In genomic region chr2:165287202-165287984, GRCm38 (mm10) we compare ENCODE assay signal across 8 mouse cellular contexts. TPM values are rescaled to one million over a fixed set of nuclear protein-coding genes. Genes with fewer than 3 reads are reported as not detected.
DNase-seq lines count a peak whose midpoint lies in the region; ATAC-seq and TF ChIP-seq lines count a peak whose summit lies in the region.

Gene Slc35c2 (minus strand): TSS chr2:165287869.

- no peaks in the 10 kb centered on the region for H3K79me3 ChIP-seq in C2C12 (ENCODE audit: low read depth)

- ATAC-seq in heart, embryonic 12.5 days (ENCODE audit: insufficient number of reproducible peaks, low FRiP score), result peak; percentile 87
- peak; percentile 89 for ATAC-seq in kidney, postnatal 0 days (replicated peaks; ENCODE audit: low FRiP score, low read depth)
- peak; percentile 91 for ATAC-seq in liver, embryonic 11.5 days (replicated peaks; ENCODE audit: low FRiP score)
- peak; percentile 91 for ATAC-seq in stomach, embryonic 15.5 days (ENCODE audit: insufficient read depth, low FRiP score, low read depth)

- peaks cover 35% of the 10 kb centered on the region for H3K4me1 ChIP-seq in erythroblast, embryonic 14.5 days (ENCODE audit: control insufficient read depth)
- peaks cover 18% of the 10 kb centered on the region for H3K4me1 ChIP-seq in heart, embryonic 12.5 days (replicated peaks)
- H3K4me1 ChIP-seq in kidney, postnatal 0 days (replicated peaks; ENCODE audit: insufficient read depth, low read length), result peaks cover 11% of the 10 kb centered on the region
- H3K4me1 ChIP-seq in liver, embryonic 11.5 days (replicated peaks; ENCODE audit: control insufficient read depth, insufficient read depth, low read length), result peaks cover 23% of the 10 kb centered on the region
- H3K4me1 ChIP-seq in stomach, embryonic 15.5 days, result peaks cover 23% of the 10 kb centered on the region

- under 1% methylated on average over 49 of the region's 49 CpGs for WGBS in heart, embryonic 12.5 days
- under 1% methylated on average over 49 of the region's 49 CpGs for WGBS in kidney, postnatal 0 days
- under 1% methylated on average over 49 of the region's 49 CpGs for WGBS in liver, embryonic 11.5 days
- WGBS in stomach, embryonic 15.5 days, result under 1% methylated on average over 49 of the region's 49 CpGs

- peaks cover 25% of the 10 kb centered on the region for H3K36me3 ChIP-seq in C2C12 (ENCODE audit: control insufficient read depth, insufficient read depth)
- H3K36me3 ChIP-seq in erythroblast, embryonic 14.5 days (ENCODE audit: control insufficient read depth), result peaks cover 35% of the 10 kb centered on the region
- peaks cover 37% of the 10 kb centered on the region for H3K36me3 ChIP-seq in heart, embryonic 12.5 days
- peaks cover 23% of the 10 kb centered on the region for H3K36me3 ChIP-seq in kidney, postnatal 0 days (ENCODE audit: insufficient read depth, low read length)
- H3K36me3 ChIP-seq in liver, embryonic 11.5 days (ENCODE audit: control insufficient read depth, insufficient read depth, low read length), result no peaks in the 10 kb centered on the region; the same call in 1 of the 2 replicates
- peaks cover 21% of the 10 kb centered on the region for H3K36me3 ChIP-seq in stomach, embryonic 15.5 days

- no peaks in the 10 kb centered on the region for H3K79me2 ChIP-seq in C2C12 (ENCODE audit: control insufficient read depth, insufficient read depth)

- TF ChIP-seq CTCF in C2C12 (IDR thresholded peaks at IDR 0.05; ENCODE audit: control insufficient read depth, insufficient read depth, insufficient read length), result no peak
- TF ChIP-seq CTCF in brain, embryonic 14.5 days (IDR thresholded peaks at IDR 0.05; ENCODE audit: borderline replicate concordance, extremely low read depth, insufficient read depth, insufficient read length), result peak; percentile 11; the same call in 1 of the 2 replicates
- TF ChIP-seq CTCF in kidney, postnatal 0 days (IDR thresholded peaks at IDR 0.05; ENCODE audit: low read depth), result peak; percentile 39; the same call in 1 of the 2 replicates

- peak within 1 kb of the TSS; percentile 92 for H3K4me2 ChIP-seq in heart, embryonic 12.5 days
- peak within 1 kb of the TSS; percentile 82 for H3K4me2 ChIP-seq in kidney, postnatal 0 days (ENCODE audit: low read length)
- H3K4me2 ChIP-seq in liver, embryonic 11.5 days, result peak within 1 kb of the TSS; percentile 91
- H3K4me2 ChIP-seq in stomach, embryonic 15.5 days, result peak within 1 kb of the TSS; percentile 84

- no peaks in the 10 kb centered on the region for H3K27me3 ChIP-seq in C2C12 (ENCODE audit: control insufficient read depth, insufficient read depth, insufficient read length)
- H3K27me3 ChIP-seq in erythroblast, embryonic 14.5 days (ENCODE audit: control insufficient read depth), result no peaks in the 10 kb centered on the region
- no peaks in the 10 kb centered on the region for H3K27me3 ChIP-seq in heart, embryonic 12.5 days (replicated peaks)
- no peaks in the 10 kb centered on the region for H3K27me3 ChIP-seq in kidney, postnatal 0 days (ENCODE audit: insufficient read depth, low read length)
- H3K27me3 ChIP-seq in liver, embryonic 11.5 days (replicated peaks; ENCODE audit: control insufficient read depth, insufficient read depth, low read length), result no peaks in the 10 kb centered on the region
- no peaks in the 10 kb centered on the region for H3K27me3 ChIP-seq in stomach, embryonic 15.5 days (replicated peaks)

- peak within 1 kb of the TSS; percentile 97 for H3ac ChIP-seq in C2C12 (ENCODE audit: control insufficient read depth, insufficient read length, low read depth)

- peak; percentile 66; the same call in 1 of the 2 replicates for TF ChIP-seq POLR2A in brain, embryonic 14.5 days (IDR thresholded peaks at IDR 0.05; ENCODE audit: borderline replicate concordance, extremely low read depth, insufficient read depth, insufficient read length, poor library complexity, severe bottlenecking)

- H3K27ac ChIP-seq in heart, embryonic 12.5 days (ENCODE audit: poor library complexity, severe bottlenecking), result no peak within 1 kb of the TSS; the same call in 1 of the 2 replicates
- H3K27ac ChIP-seq in kidney, postnatal 0 days, result peak within 1 kb of the TSS; percentile 32; the same call in 1 of the 2 replicates
- H3K27ac ChIP-seq in liver, embryonic 11.5 days (ENCODE audit: low read depth, low read length), result no peak within 1 kb of the TSS
- peak within 1 kb of the TSS; percentile 60 for H3K27ac ChIP-seq in stomach, embryonic 15.5 days

- H3K9me3 ChIP-seq in erythroblast, embryonic 14.5 days (ENCODE audit: control insufficient read depth, low read length), result no peaks in the 10 kb centered on the region
- H3K9me3 ChIP-seq in heart, embryonic 12.5 days (replicated peaks), result no peaks in the 10 kb centered on the region
- no peaks in the 10 kb centered on the region for H3K9me3 ChIP-seq in kidney, postnatal 0 days (replicated peaks; ENCODE audit: low read length)
- H3K9me3 ChIP-seq in liver, embryonic 11.5 days (ENCODE audit: control insufficient read depth, low read length), result no peaks in the 10 kb centered on the region
- H3K9me3 ChIP-seq in stomach, embryonic 15.5 days, result no peaks in the 10 kb centered on the region

- H3K4me3 ChIP-seq in C2C12 (ENCODE audit: insufficient read depth, poor library complexity, severe bottlenecking), result peak within 1 kb of the TSS; percentile 84
- peak within 1 kb of the TSS; percentile 84 for H3K4me3 ChIP-seq in erythroblast, embryonic 14.5 days (replicated peaks)
- peak within 1 kb of the TSS; percentile 77 for H3K4me3 ChIP-seq in heart, embryonic 12.5 days
- H3K4me3 ChIP-seq in kidney, postnatal 0 days (replicated peaks; ENCODE audit: low read depth, low read length), result peak within 1 kb of the TSS; percentile 54
- peak within 1 kb of the TSS; percentile 76 for H3K4me3 ChIP-seq in liver, embryonic 11.5 days (ENCODE audit: low read depth, low read length)
- peak within 1 kb of the TSS; percentile 74 for H3K4me3 ChIP-seq in stomach, embryonic 15.5 days (replicated peaks)

- DNase-seq in brain, embryonic 14.5 days (ENCODE audit: low read depth), result peak; percentile 98
- DNase-seq in kidney, postnatal 0 days (ENCODE audit: low spot score), result peak; percentile 94
- peak; percentile 89 for DNase-seq in liver, embryonic 11.5 days (ENCODE audit: low spot score)
- peak; percentile 73 to 78 for DNase-seq in natural killer cell, adult 2 months (ENCODE audit: low spot score in 2 of 2)

- H3K9ac ChIP-seq in heart, embryonic 12.5 days, result peak within 1 kb of the TSS; percentile 74
- H3K9ac ChIP-seq in kidney, postnatal 0 days (ENCODE audit: low read depth, low read length), result peak within 1 kb of the TSS; percentile 64
- H3K9ac ChIP-seq in liver, embryonic 11.5 days (ENCODE audit: low read depth, low read length), result peak within 1 kb of the TSS; percentile 72
- H3K9ac ChIP-seq in stomach, embryonic 15.5 days, result peak within 1 kb of the TSS; percentile 60

TF ChIP-seq in C2C12, 6 proteins besides CTCF, POLR2A, EP300 and RAD21:
- TF ChIP-seq MAX (IDR thresholded peaks at IDR 0.05) (peak; percentile 69), USF1 (IDR thresholded peaks at IDR 0.05; ENCODE audit: low read depth) (peak; percentile 62), FOSL1 (IDR thresholded peaks at IDR 0.05; ENCODE audit: insufficient read depth, low read length, poor library complexity, severe bottlenecking) (no peak), MYOD1 (IDR thresholded peaks at IDR 0.05; ENCODE audit: control insufficient read depth, insufficient read length, low read depth) (no peak)

RNA-seq across cellular contexts. Expression of gene Slc35c2, which starts in this region (rescaled TPM):
- 46.5 TPM for polyA plus RNA-seq in C2C12 (2012; fragmentation: generic; extraction: Trizol)
- 62.3 and 78.7 TPM in 2 replicates for polyA plus RNA-seq in brain, embryonic 14.5 days (2012; rRNA removed)
- 2.5 TPM in 2 replicates for polyA plus RNA-seq in erythroblast, embryonic 14.5 days (2012)
- 39.7 and 40.6 TPM in 2 replicates for polyA plus RNA-seq in heart, embryonic 12.5 days (2016; fragmentation: Nextera tagmentation; extraction: Ambion mirVana)
- polyA plus RNA-seq in kidney, postnatal 0 days (2015; fragmentation: Nextera tagmentation; extraction: Ambion mirVana), result 51.6 and 55.7 TPM in 2 replicates
- 53.0 and 64.4 TPM in 2 replicates for polyA plus RNA-seq in liver, embryonic 11.5 days (2014; fragmentation: Nextera tagmentation; extraction: Ambion mirVana)
- 60.5 and 71.8 TPM in 2 replicates for polyA plus RNA-seq in stomach, embryonic 15.5 days (2015; fragmentation: Nextera tagmentation; extraction: Ambion mirVana)

Comparison
In these comparisons a context has a peak if more than half of its experiments do, and no peak if none do; other contexts are left out.
1. RNA of gene Slc35c2 (polyA plus RNA-seq): 62.3 to 78.7 TPM in brain, embryonic 14.5 days, 60.5 to 71.8 TPM in stomach, embryonic 15.5 days, 53.0 to 64.4 TPM in liver, embryonic 11.5 days, 51.6 to 55.7 TPM in kidney, postnatal 0 days, 46.5 TPM in C2C12 (single experiment) and 39.7 to 40.6 TPM in heart, embryonic 12.5 days; 2.5 TPM in erythroblast, embryonic 14.5 days; every median in the first group is over 10 times any median in the second.
2. H3K27ac ChIP-seq: peak in kidney, postnatal 0 days (single experiment) and stomach, embryonic 15.5 days (single experiment); none in heart, embryonic 12.5 days (single experiment) and liver, embryonic 11.5 days (single experiment).
3. Peak in every context shown above with its lines, with median percentiles within 50 percentile points of each other: H3K4me3 ChIP-seq, DNase-seq, ATAC-seq, H3K4me2 ChIP-seq and H3K9ac ChIP-seq.